Mouse (Mus musculus) CH12.LX (cell line): ENCODE results near the gene Creb5. TPM values are rescaled to one million over a fixed set of nuclear protein-coding genes. Genes with fewer than 3 reads are reported as not detected.

Experiments used
- DNase-seq: peaks from one replicate; pipeline ENCODE4 v3.0.0-alpha.2; 2013; ENCODE audit errors: extremely low read depth
- H3K27ac ChIP-seq: 2 replicates; pipeline ENCODE4 v1.5.1; 2012; ENCODE audit warnings: low read depth, mild to moderate bottlenecking, control low read depth, moderate library complexity; ENCODE audit not compliant: insufficient read depth
- H3K27me3 ChIP-seq: replicated peaks from 2 replicates; pipeline ENCODE3; 2012; ENCODE audit warnings: inconsistent platforms
- H3K36me3 ChIP-seq, 2 experiments: replicated peaks in 1 of 2; 2 replicates each; pipeline versions ENCODE3 to v1.6.1; 2012; ENCODE audit warnings: inconsistent platforms in 1 of 2, low read length in 1 of 2, mild to moderate bottlenecking in 1 of 2, mixed read lengths in 1 of 2, moderate library complexity in 1 of 2; ENCODE audit not compliant: control insufficient read depth in 1 of 2, insufficient read depth in 1 of 2
- H3K4me1 ChIP-seq, 2 experiments: 2 replicates each; pipeline ENCODE4 v1.6.1; 2012; ENCODE audit warnings: inconsistent platforms in 1 of 2, moderate library complexity in 1 of 2; ENCODE audit not compliant: insufficient read depth in 2 of 2, control insufficient read depth in 1 of 2
- H3K4me2 ChIP-seq: 2 replicates; pipeline ENCODE4 v1.6.1; 2012; ENCODE audit warnings: low read depth, mild to moderate bottlenecking, control low read depth; ENCODE audit not compliant: poor library complexity, insufficient read depth, severe bottlenecking
- H3K4me3 ChIP-seq, 3 experiments: fragments of 150-350 bp in 1 of 3; sonication (generic) in 1 of 3; replicated peaks in 1 of 3; 2 replicates each; pipeline versions ENCODE3 to v1.5.1; 2011 to 2012; ENCODE audit warnings: low read depth in 2 of 3, low read length in 2 of 3, mild to moderate bottlenecking in 2 of 3, moderate library complexity in 2 of 3, control low read depth in 1 of 3, improper control_type of control experiment in 1 of 3, inconsistent platforms in 1 of 3, mixed read lengths in 1 of 3; ENCODE audit not compliant: poor library complexity in 1 of 3
- H3K79me2 ChIP-seq: replicated peaks from 2 replicates; pipeline ENCODE4 v1.6.1; 2012; ENCODE audit warnings: mild to moderate bottlenecking, moderate library complexity; ENCODE audit not compliant: control insufficient read depth, poor library complexity, insufficient read depth, severe bottlenecking; ENCODE audit errors: extremely low read depth
- H3K9ac ChIP-seq: 2 replicates; pipeline ENCODE4 v1.6.1; 2012; ENCODE audit warnings: low read depth, mild to moderate bottlenecking, control low read depth, moderate library complexity; ENCODE audit not compliant: insufficient read depth
- H3K9me3 ChIP-seq: replicated peaks from 2 replicates; pipeline ENCODE3; 2012; ENCODE audit warnings: low read length, inconsistent platforms, mixed read lengths
- BHLHE40 ChIP-seq: IDR thresholded peaks from 2 replicates; pipeline ENCODE4 v1.6.1; 2011; ENCODE audit warnings: mild to moderate bottlenecking, low read depth, low read length, improper control_type of control experiment
- CHD1 ChIP-seq: IDR thresholded peaks from 2 replicates; pipeline ENCODE4 v1.6.1; 2012; ENCODE audit warnings: low read depth, low read length, improper control_type of control experiment, inconsistent platforms
- E2F4 ChIP-seq: IDR thresholded peaks from 2 replicates; pipeline ENCODE4 v1.6.1; 2011; ENCODE audit warnings: low read depth, low read length, improper control_type of control experiment; ENCODE audit not compliant: insufficient replicate concordance
- ELF1 ChIP-seq: IDR thresholded peaks from 2 replicates; pipeline ENCODE4 v1.6.1; 2014; ENCODE audit warnings: low read depth, mild to moderate bottlenecking, inconsistent platforms, low read length, improper control_type of control experiment
- EP300 ChIP-seq: IDR thresholded peaks from 2 replicates; pipeline ENCODE4 v1.6.1; 2011; ENCODE audit warnings: low read length, improper control_type of control experiment
- GABPA ChIP-seq: IDR thresholded peaks from 2 replicates; pipeline ENCODE4 v1.6.1; 2012; ENCODE audit warnings: low read depth, low read length, improper control_type of control experiment, inconsistent platforms; ENCODE audit not compliant: insufficient replicate concordance
- IRF4 ChIP-seq: IDR thresholded peaks from 2 replicates; pipeline ENCODE4 v1.6.1; 2014; ENCODE audit warnings: low read depth, mild to moderate bottlenecking, inconsistent platforms, low read length, improper control_type of control experiment
- JUND ChIP-seq: conservative IDR thresholded peaks from 2 replicates; pipeline ENCODE4 v1.6.1; 2011; ENCODE audit warnings: low read depth, low read length, improper control_type of control experiment
- MAX ChIP-seq: IDR thresholded peaks from 2 replicates; pipeline ENCODE4 v1.6.1; 2011; ENCODE audit warnings: low read length, improper control_type of control experiment
- MAZ ChIP-seq: IDR thresholded peaks from 2 replicates; pipeline ENCODE4 v1.6.1; 2012; ENCODE audit warnings: low read depth, mild to moderate bottlenecking, inconsistent platforms, low read length, improper control_type of control experiment, moderate library complexity
- MXI1 ChIP-seq: IDR thresholded peaks from 2 replicates; pipeline ENCODE4 v1.6.1; 2011; ENCODE audit warnings: mild to moderate bottlenecking, low read depth, low read length, improper control_type of control experiment
- NELFE ChIP-seq: IDR thresholded peaks from 2 replicates; pipeline ENCODE4 v1.6.1; 2011; ENCODE audit warnings: low read depth, low read length, improper control_type of control experiment
- PAX5 ChIP-seq: IDR thresholded peaks from 2 replicates; pipeline ENCODE4 v1.6.1; 2012; ENCODE audit warnings: low read length, inconsistent platforms, mixed read lengths
- POLR2A ChIP-seq: IDR thresholded peaks from 2 replicates; pipeline ENCODE4 v1.6.1; 2011; ENCODE audit warnings: low read depth, mild to moderate bottlenecking, improper control_type of control experiment, low read length
- POLR2AphosphoS2 ChIP-seq: IDR thresholded peaks from 2 replicates; pipeline ENCODE4 v1.6.1; 2011; ENCODE audit warnings: low read depth, low read length, improper control_type of control experiment
- RCOR1 ChIP-seq: conservative IDR thresholded peaks from 2 replicates; pipeline ENCODE4 v1.6.1; 2012; ENCODE audit warnings: low read depth, mild to moderate bottlenecking, inconsistent platforms, low read length, improper control_type of control experiment
- SMC3 ChIP-seq: IDR thresholded peaks from 2 replicates; pipeline ENCODE4 v1.6.1; 2011; ENCODE audit warnings: low read depth, low read length, improper control_type of control experiment
- TCF12 ChIP-seq: IDR thresholded peaks from 2 replicates; pipeline ENCODE4 v1.6.1; 2014; ENCODE audit warnings: low read depth, mild to moderate bottlenecking, inconsistent platforms, low read length, improper control_type of control experiment
- UBTF ChIP-seq: IDR thresholded peaks from 2 replicates; pipeline ENCODE4 v1.6.1; 2012; ENCODE audit warnings: low read depth, mild to moderate bottlenecking, inconsistent platforms, low read length, improper control_type of control experiment, moderate library complexity
- USF2 ChIP-seq: conservative IDR thresholded peaks from 2 replicates; pipeline ENCODE4 v1.6.1; 2011; ENCODE audit warnings: low read depth, low read length, improper control_type of control experiment
- ZC3H11A ChIP-seq: IDR thresholded peaks from 2 replicates; pipeline ENCODE4 v1.6.1; 2012; ENCODE audit warnings: low read depth, mild to moderate bottlenecking, inconsistent platforms, low read length, improper control_type of control experiment
- ZKSCAN1 ChIP-seq: IDR thresholded peaks from 2 replicates; pipeline ENCODE4 v1.6.1; 2012; ENCODE audit warnings: low read depth, inconsistent platforms, low read length, improper control_type of control experiment, borderline replicate concordance
- ZMIZ1 ChIP-seq: IDR thresholded peaks from 2 replicates; pipeline ENCODE4 v1.6.1; 2012; ENCODE audit warnings: low read depth, mild to moderate bottlenecking, inconsistent platforms, low read length, improper control_type of control experiment
- ZNF384 ChIP-seq: IDR thresholded peaks from 2 replicates; pipeline ENCODE4 v1.6.1; 2012; ENCODE audit warnings: low read depth, low read length, improper control_type of control experiment, inconsistent platforms
- dilution Hi-C: fragments of 300-500 bp; cut with MboI; formaldehyde crosslinking; loops from 2 replicates; pipeline ENCODE4 v1.14.3; 2020; ENCODE audit warnings: low sequenced_read_pairs; ENCODE audit not compliant: extremely low pct_unique_long_range_greater_than_20kb, extremely low pct_ligation_motif_present
- in situ Hi-C: fragments of 300-500 bp; cut with MboI; formaldehyde crosslinking; loops from 3 replicates; pipeline ENCODE4 v1.14.3; 2019; ENCODE audit warnings: low sequenced_read_pairs, low pct_ligation_motif_present, low pct_unique_long_range_greater_than_20kb, mixed read lengths
- polyA plus RNA-seq: library from polyadenylated mRNA; unstranded; fragments of >175 nt; gene quantifications from 2 replicates; pipeline ENCODE4 v1.2.1, GENCODE M21; 2012; ENCODE audit warnings: low read depth; ENCODE audit not compliant: insufficient read length
- total RNA-seq, 2 experiments: library from RNA; depleted of rRNA; stranded (reverse); fragments of 300-350 nt in 1 of 2; fragments of >200 nt in 1 of 2; gene quantifications; 2 replicates each; pipeline ENCODE4 v1.2.3; 2012 to 2014

The Creb5 gene
- total and polyA plus RNA-seq, 3 experiments = 0.68 to 2.1 (median 0.86) TPM

DNA sequence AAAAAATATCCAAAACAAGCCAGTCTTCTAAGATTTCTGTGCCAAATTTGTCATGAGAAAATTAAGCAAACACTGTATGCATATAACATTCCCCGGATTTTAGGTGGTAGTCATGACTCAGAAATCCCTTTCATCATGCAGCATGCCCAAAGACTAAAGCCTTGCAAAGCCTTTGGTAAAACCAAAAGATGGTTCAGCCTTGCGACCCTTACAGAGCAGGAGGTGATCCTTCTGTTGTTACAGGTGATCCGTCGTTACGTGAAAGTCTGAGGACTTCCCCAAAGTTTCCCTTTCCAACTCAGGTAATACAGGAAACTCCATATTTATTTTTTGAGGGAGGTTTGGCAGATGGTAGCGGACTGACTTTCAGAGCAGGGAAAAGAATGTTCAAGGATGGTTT, 122.1 kb downstream of the Creb5 start:
- TF ChIP-seq E2F4 (no peak), ZC3H11A (no peak), JUND (no peak), ELF1 (no peak), CHD1 (no peak), IRF4 (no peak), EP300 (no peak), GABPA (no peak)
- in situ Hi-C loops (no loop called here), dilution Hi-C loops (no loop called here)
- Histone ChIP-seq H3K27me3 (no peaks in the 10 kb centered on the region), H3K4me2 (no peak overlapping the region), H3K27ac (no peak overlapping the region), H3K4me1 (peaks cover 0 to 3% of the 10 kb centered on the region in 2 experiments; a peak in 2 of 4 replicates), H3K4me3 (no peak overlapping the region), H3K79me2 (no peaks in the 10 kb centered on the region), H3K9me3 (no peaks in the 10 kb centered on the region), H3K9ac (no peak overlapping the region), H3K36me3 (no peaks in the 10 kb centered on the region)
- no peak for DNase-seq

GRCm38 (mm10) chr6:53421345-53421744, 134.3 kb downstream of the Creb5 start:
- TF ChIP-seq ZKSCAN1 (no peak), MAZ (no peak), SMC3 (no peak)
- TF ChIP-seq, all 38 proteins: peak for 0
- H3K4me1 ChIP-seq = peaks cover 7 to 14% of the 10 kb centered on the region in 2 experiments; a peak in 2 of 4 replicates
- no peak overlapping the region for H3K9ac ChIP-seq
- no peaks in the 10 kb centered on the region for H3K9me3 ChIP-seq
- no peak for DNase-seq
- dilution Hi-C loops (no loop called here), in situ Hi-C loops (no loop called here)
- no peaks in the 10 kb centered on the region for H3K79me2 ChIP-seq
- H3K4me3 ChIP-seq = no peak overlapping the region
- no peaks in the 10 kb centered on the region for H3K36me3 ChIP-seq
- no peaks in the 10 kb centered on the region for H3K27me3 ChIP-seq
- no peak overlapping the region for H3K4me2 ChIP-seq
- no peak overlapping the region for H3K27ac ChIP-seq

DNA sequence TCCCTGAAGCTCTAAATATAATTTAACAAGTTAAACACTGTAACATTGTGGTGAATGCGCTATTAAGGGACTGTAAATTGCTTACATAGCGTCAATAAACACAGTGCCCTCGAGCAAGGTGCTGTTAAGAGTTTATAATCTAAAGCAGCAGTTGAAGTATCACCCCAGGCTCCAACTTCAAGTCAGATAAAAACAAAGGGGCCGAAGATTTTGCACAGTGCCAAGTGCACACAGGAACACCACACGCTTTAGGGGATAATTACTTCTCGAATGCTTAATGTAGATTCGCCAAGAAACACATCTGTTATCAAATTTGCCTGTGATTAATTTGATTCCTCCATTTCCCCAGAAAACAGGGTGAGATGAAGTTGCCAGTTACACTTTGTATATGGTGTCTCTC, 142.3 kb downstream of the Creb5 start:
- dilution Hi-C loops = no loop called here
- Histone ChIP-seq H3K9me3 (no peaks in the 10 kb centered on the region), H3K79me2 (no peaks in the 10 kb centered on the region), H3K4me3 (no peak overlapping the region), H3K4me2 (no peak overlapping the region), H3K4me1 (peaks cover 3 to 5% of the 10 kb centered on the region in 2 experiments; a peak in 1 of 4 replicates), H3K36me3 (no peaks in the 10 kb centered on the region), H3K9ac (no peak overlapping the region), H3K27ac (no peak overlapping the region), H3K27me3 (no peaks in the 10 kb centered on the region)
- TF ChIP-seq TCF12 (no peak), POLR2A (no peak), GABPA (no peak), ZC3H11A (no peak), ELF1 (no peak), UBTF (no peak), RCOR1 (no peak), MAX (no peak), BHLHE40 (no peak), NELFE (no peak), MXI1 (no peak), JUND (no peak), USF2 (no peak), POLR2AphosphoS2 (no peak), PAX5 (no peak), ZMIZ1 (no peak), MAZ (no peak), ZNF384 (no peak), EP300 (no peak)
- DNase-seq = no peak
- in situ Hi-C loops = no loop called here
